Mouse (Mus musculus) olfactory bulb, adult 2 months (tissue): ENCODE data around the gene Fam171a2.
"Not testable (repeated sequence)": the region's sequence is repeated elsewhere in the genome, so short reads cannot be mapped to it uniquely, and the experiment has no call there.

Experiments
- CTCF ChIP-seq: fragments of 200-500 bp; IDR thresholded peaks from 2 replicates; pipeline ENCODE4 v1.5.1; 2012; ENCODE audit warnings: low read depth, mild to moderate bottlenecking, low read length, moderate library complexity; ENCODE audit not compliant: insufficient read depth
- POLR2A ChIP-seq: fragments of 200-500 bp; IDR thresholded peaks from 2 replicates; pipeline ENCODE4 v1.6.1; 2012; ENCODE audit warnings: mild to moderate bottlenecking, low read depth, low read length, moderate library complexity; ENCODE audit not compliant: insufficient read depth

- TF ChIP-seq CTCF, POLR2A: not testable (repeated sequence)
Observed at GRCm38 (mm10) chr11:102410345-102410744, 37.1 kb downstream of the Fam171a2 start.
